Mouse (Mus musculus): ENCODE results near the gene Tmem208. TPM values are rescaled to one million over a fixed set of nuclear protein-coding genes. Genes with fewer than 3 reads are reported as not detected.
A peak's percentile ranks its signal among the peaks of the same experiment; 100 is the strongest.

Gene Tmem208
- total and polyA plus RNA-seq, 3 experiments, result 94.5 to 149 TPM; not detected in 1

DNA sequence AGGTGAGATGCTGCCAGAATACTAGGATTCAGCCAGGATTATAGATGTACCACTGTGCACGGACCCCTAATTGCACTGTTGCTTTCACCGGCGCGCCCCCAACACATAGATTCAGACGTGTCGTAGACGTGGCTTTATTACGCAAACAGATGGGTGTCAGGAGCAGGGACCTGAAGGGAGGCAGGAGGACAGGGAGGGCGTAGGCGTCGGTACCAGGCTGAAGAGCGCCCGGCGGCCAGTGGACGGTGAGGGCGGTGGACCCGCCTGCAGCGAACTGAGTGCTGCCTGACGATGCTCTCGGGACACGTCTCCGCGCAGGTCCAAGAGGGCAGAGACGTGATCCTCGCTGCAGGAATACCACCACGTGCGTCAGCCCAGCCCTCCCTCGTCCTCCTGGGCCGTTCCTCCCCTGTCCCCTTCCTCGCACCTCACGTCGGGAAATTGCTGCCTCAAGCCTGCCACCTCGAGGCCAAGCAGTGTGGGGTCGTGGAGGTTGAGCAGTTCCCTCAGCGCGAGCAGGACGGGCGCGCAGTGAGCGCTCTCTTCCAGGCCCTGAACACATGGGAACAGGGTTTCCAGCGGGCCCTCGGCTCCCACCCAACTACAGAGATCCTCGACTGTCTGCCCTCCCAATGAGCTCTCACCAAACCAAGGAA, 36.2 kb upstream of the Tmem208 start, which contains the start of gene 4931428F04Rik (continued):
- TF ChIP-seq TAL1 (IDR thresholded peaks at IDR 0.05; ENCODE audit: low read length) (no peak), ZC3H11A (IDR thresholded peaks at IDR 0.05; ENCODE audit: low read depth, low read length) (no peak), USF2 (IDR thresholded peaks at IDR 0.05; ENCODE audit: borderline replicate concordance in 1 of 2, insufficient read depth in 1 of 2, low read depth in 1 of 2, low read length in 2 of 2) (no peak), ETS1 (IDR thresholded peaks at IDR 0.05; ENCODE audit: low read depth, low read length) (no peak; the same call in 1 of the 2 replicates), RAD21 (IDR thresholded peaks at IDR 0.05; ENCODE audit: low read depth, low read length) (peak; percentile 29; the same call in 1 of the 2 replicates), MAX (IDR thresholded peaks at IDR 0.05; ENCODE audit: low read length) (peak; percentile 56), KAT2A (conservative IDR thresholded peaks at IDR 0.05; ENCODE audit: low read depth, low read length) (no peak), HCFC1 (IDR thresholded peaks at IDR 0.05; ENCODE audit: low read depth, low read length) (no peak)

DNA sequence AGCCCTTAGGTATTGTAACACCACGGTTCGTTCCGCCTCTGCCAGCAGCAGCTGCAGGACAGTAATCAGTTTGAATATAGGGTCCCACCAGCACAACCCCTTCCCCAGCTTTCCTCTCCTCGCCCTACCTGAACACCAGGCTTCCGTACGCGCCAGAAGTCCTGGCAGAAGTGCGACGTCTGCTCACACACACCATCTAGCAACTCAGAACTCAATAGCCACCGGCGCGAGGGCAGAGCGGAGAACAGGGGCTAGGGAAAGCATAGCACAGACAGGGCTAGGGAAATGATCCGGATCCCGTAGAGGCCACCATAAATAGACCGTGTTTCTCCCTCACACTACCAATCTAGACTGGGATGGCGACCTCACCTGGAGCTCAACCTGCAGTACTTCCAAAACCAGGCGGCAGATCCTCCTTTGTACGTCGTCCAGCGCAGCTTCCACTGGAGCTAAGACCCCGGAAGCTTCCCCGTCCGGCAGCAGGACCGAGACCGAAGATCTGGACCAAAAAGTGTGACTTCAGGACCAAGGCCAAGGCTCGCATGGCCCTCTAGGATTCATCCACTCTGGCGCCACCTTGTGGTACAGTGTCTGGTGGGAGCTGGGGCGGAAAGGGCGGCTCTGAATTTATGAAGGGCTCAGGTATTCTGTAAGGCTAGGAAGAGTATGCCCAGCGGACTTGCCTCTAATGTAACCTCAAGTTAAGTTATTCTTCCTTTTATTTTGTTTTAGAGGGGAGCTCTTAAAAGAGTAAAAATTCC, 35.4 kb upstream of the Tmem208 start:
- DNase-seq (ENCODE audit: low read depth, low spot score), result peak; percentile 92
- Histone ChIP-seq H3K4me3 (ENCODE audit: control insufficient read depth in 1 of 2, insufficient read depth in 1 of 2, low read depth in 2 of 2, low read length in 2 of 2) (no peak overlapping the region), H3K27ac (ENCODE audit: control insufficient read depth, low read depth, low read length) (no peak overlapping the region), H3K36me3 (ENCODE audit: control insufficient read depth in 1 of 2, insufficient read depth in 2 of 2, low read length in 2 of 2) (no peaks in the 10 kb centered on the region; a peak in 1 of 4 replicates), H3K27me3 (ENCODE audit: control insufficient read depth in 1 of 2, insufficient read depth in 2 of 2, low read length in 2 of 2) (no peaks in the 10 kb centered on the region), H3K79me2 (ENCODE audit: control insufficient read depth, insufficient read depth, low read length, poor library complexity) (peaks cover 3% of the 10 kb centered on the region), H3K9ac (ENCODE audit: control insufficient read depth, low read depth, low read length, poor library complexity, severe bottlenecking) (no peak overlapping the region), H3K9me3 (replicated peaks; ENCODE audit: insufficient read depth, low read length) (no peaks in the 10 kb centered on the region), H3K4me1 (ENCODE audit: control insufficient read depth in 1 of 2, insufficient read depth in 2 of 2, low read length in 2 of 2) (peaks cover 4 to 13% of the 10 kb centered on the region in 2 experiments; a peak in 3 of 4 replicates)
- TF ChIP-seq ETS1 (IDR thresholded peaks at IDR 0.05; ENCODE audit: low read depth, low read length) (no peak), ZC3H11A (IDR thresholded peaks at IDR 0.05; ENCODE audit: low read depth, low read length) (peak; percentile 82), CHD2 (IDR thresholded peaks at IDR 0.05; ENCODE audit: low read length) (no peak), USF2 (IDR thresholded peaks at IDR 0.05; ENCODE audit: borderline replicate concordance in 1 of 2, insufficient read depth in 1 of 2, low read depth in 1 of 2, low read length in 2 of 2) (no peak), MYC (IDR thresholded peaks at IDR 0.05; ENCODE audit: low read depth, low read length) (0 out of 2 replicates have a peak, but pooled peaks have one; percentile 41), UBTF (IDR thresholded peaks at IDR 0.05; ENCODE audit: borderline replicate concordance, insufficient read depth, low read depth, low read length) (no peak), E2F4 (IDR thresholded peaks at IDR 0.05; ENCODE audit: borderline replicate concordance, low read depth, low read length) (no peak), MXI1 (IDR thresholded peaks at IDR 0.05; ENCODE audit: low read depth, low read length) (peak; percentile 98), NRF1 (IDR thresholded peaks at IDR 0.05; ENCODE audit: insufficient read depth, low read depth, low read length, poor library complexity, severe bottlenecking) (no peak), HCFC1 (IDR thresholded peaks at IDR 0.05; ENCODE audit: low read depth, low read length) (peak; percentile 65), TCF12 (IDR thresholded peaks at IDR 0.05; ENCODE audit: low read depth, low read length) (no peak), POLR2AphosphoS2 (IDR thresholded peaks at IDR 0.05; ENCODE audit: low read length) (no peak), KAT2A (conservative IDR thresholded peaks at IDR 0.05; ENCODE audit: low read depth, low read length) (no peak), ZKSCAN1 (IDR thresholded peaks at IDR 0.05; ENCODE audit: low read depth, low read length) (no peak), SMC3 (IDR thresholded peaks at IDR 0.05; ENCODE audit: low read depth, low read length) (peak; percentile 97), EP300 (IDR thresholded peaks at IDR 0.05; ENCODE audit: low read depth in 1 of 2, low read length in 2 of 2) (0 out of 4 replicates have a peak, but pooled peaks of 1 of the 2 experiments have one; percentile 25), CTCF (IDR thresholded peaks at IDR 0.05 in 2 of 3, conservative IDR thresholded peaks at IDR 0.05 in 1 of 3; ENCODE audit: control insufficient read depth in 1 of 3, insufficient read depth in 1 of 3, low read depth in 2 of 3, low read length in 3 of 3, poor library complexity in 1 of 3, severe bottlenecking in 1 of 3) (peak; percentile 81 to 98 (median 95)), ZMIZ1 (IDR thresholded peaks at IDR 0.05; ENCODE audit: low read depth, low read length) (no peak), SIN3A (IDR thresholded peaks at IDR 0.05; ENCODE audit: low read length) (peak; percentile 99), BHLHE40 (IDR thresholded peaks at IDR 0.05; ENCODE audit: borderline replicate concordance, low read depth, low read length) (peak; percentile 53; the same call in 1 of the 2 replicates), POLR2A (IDR thresholded peaks at IDR 0.05; ENCODE audit: control insufficient read depth in 1 of 2, insufficient read depth in 1 of 2, low read depth in 1 of 2, low read length in 2 of 2, poor library complexity in 1 of 2) (no peak), TAL1 (IDR thresholded peaks at IDR 0.05; ENCODE audit: low read length) (no peak), CHD1 (IDR thresholded peaks at IDR 0.05; ENCODE audit: low read depth, low read length) (no peak), TBP (IDR thresholded peaks at IDR 0.05; ENCODE audit: low read depth, low read length) (no peak), RCOR1 (IDR thresholded peaks at IDR 0.05; ENCODE audit: low read depth, low read length) (no peak), MYB (IDR thresholded peaks at IDR 0.05; ENCODE audit: low read depth, low read length) (no peak), GATA1 (IDR thresholded peaks at IDR 0.05; ENCODE audit: low read depth, low read length) (no peak), GABPA (IDR thresholded peaks at IDR 0.05; ENCODE audit: low read depth, low read length) (no peak), MAFK (IDR thresholded peaks at IDR 0.05; ENCODE audit: borderline replicate concordance, low read depth, low read length) (no peak)
